8 mouse cellular contexts compared by ENCODE assay signal in genomic region chr14:34777810-34778209, GRCm38 (mm10). TPM values are rescaled to one million over a fixed set of nuclear protein-coding genes. Genes with fewer than 3 reads are reported as not detected.
DNase-seq lines count a peak whose midpoint lies in the region; ATAC-seq lines count a peak whose summit lies in the region.

No protein-coding gene starts in this region.

- ATAC-seq in hindbrain, embryonic 11.5 days (ENCODE audit: low FRiP score) = peak; percentile 65
- peak; percentile 24; the same call in 1 of the 2 replicates for ATAC-seq in midbrain, embryonic 14.5 days (ENCODE audit: low FRiP score, low TSS enrichment)

- H3K27me3 ChIP-seq in hindbrain, embryonic 11.5 days (ENCODE audit: control insufficient read depth, insufficient read depth, low read length) = no peaks in the 10 kb centered on the region
- no peaks in the 10 kb centered on the region for H3K27me3 ChIP-seq in midbrain, embryonic 14.5 days (ENCODE audit: control insufficient read depth, insufficient read depth, low read length)

- no peak overlapping the region for H3K4me2 ChIP-seq in hindbrain, embryonic 11.5 days (replicated peaks; ENCODE audit: low read depth, low read length)
- H3K4me2 ChIP-seq in midbrain, embryonic 14.5 days (ENCODE audit: low read length) = no peak overlapping the region

- 21% methylated on average over 10 of the region's 10 CpGs for WGBS in hindbrain, embryonic 11.5 days
- WGBS in midbrain, embryonic 14.5 days = 15% methylated on average over 10 of the region's 10 CpGs

- peak; percentile 29 to 71 for DNase-seq in right cerebral cortex, adult 2 months (ENCODE audit: low spot score in 2 of 2)
- DNase-seq in right cerebral cortex, postnatal 25 days = no peak
- DNase-seq in adrenal gland, postnatal 14 days = peak; percentile 56
- peak; percentile 83 for DNase-seq in embryo, embryonic 9.5 days (ENCODE audit: extremely low spot score)
- DNase-seq in hindbrain, embryonic 11.5 days (ENCODE audit: low spot score) = peak; percentile 87
- DNase-seq in layer of hippocampus, postnatal 14 days (ENCODE audit: low spot score in 2 of 2) = peak; percentile 40 to 67
- DNase-seq in midbrain, embryonic 14.5 days = peak; percentile 87
- DNase-seq in thymus, postnatal 4 days = peak; percentile 64

- H3K36me3 ChIP-seq in hindbrain, embryonic 11.5 days (ENCODE audit: control insufficient read depth, insufficient read depth, low read length) = no peaks in the 10 kb centered on the region
- H3K36me3 ChIP-seq in midbrain, embryonic 14.5 days (ENCODE audit: control insufficient read depth, insufficient read depth, low read length) = no peaks in the 10 kb centered on the region

- no peaks in the 10 kb centered on the region for H3K9me3 ChIP-seq in hindbrain, embryonic 11.5 days (ENCODE audit: control insufficient read depth, low read length)
- H3K9me3 ChIP-seq in midbrain, embryonic 14.5 days (ENCODE audit: control insufficient read depth, low read length) = no peaks in the 10 kb centered on the region

- no peak overlapping the region for H3K4me3 ChIP-seq in hindbrain, embryonic 11.5 days (ENCODE audit: low read depth, low read length)
- H3K4me3 ChIP-seq in midbrain, embryonic 14.5 days (replicated peaks; ENCODE audit: low read depth, low read length) = no peak overlapping the region

- H3K27ac ChIP-seq in hindbrain, embryonic 11.5 days (ENCODE audit: low read depth, low read length) = no peak overlapping the region
- no peak overlapping the region for H3K27ac ChIP-seq in midbrain, embryonic 14.5 days (replicated peaks; ENCODE audit: low read depth, low read length)

- H3K9ac ChIP-seq in hindbrain, embryonic 11.5 days (ENCODE audit: low read depth, low read length) = no peak overlapping the region
- H3K9ac ChIP-seq in midbrain, embryonic 14.5 days (replicated peaks; ENCODE audit: low read length) = no peak overlapping the region

- H3K4me1 ChIP-seq in hindbrain, embryonic 11.5 days (replicated peaks; ENCODE audit: control insufficient read depth, insufficient read depth, low read length) = no peaks in the 10 kb centered on the region
- H3K4me1 ChIP-seq in midbrain, embryonic 14.5 days (ENCODE audit: control insufficient read depth, insufficient read depth, low read length) = no peaks in the 10 kb centered on the region

RNA-seq across cellular contexts. Expression of gene Grid1, which starts 42.1 kb away (rescaled TPM):
- total RNA-seq in adrenal gland, postnatal 14 days (2021) = 0.41 and 0.45 TPM in 2 replicates
- 0.54 TPM in 2 replicates for polyA plus RNA-seq in hindbrain, embryonic 11.5 days (2014; fragmentation: Nextera tagmentation; extraction: Ambion mirVana)
- 10 to 100 TPM; 52.9 to 53.1 TPM for total RNA-seq in layer of hippocampus, postnatal 14 days (2021)
- polyA plus RNA-seq in midbrain, embryonic 14.5 days (2014; fragmentation: Nextera tagmentation; extraction: Ambion mirVana) = 4.9 and 5.1 TPM in 2 replicates

Comparison
In these comparisons a context has a peak if more than half of its experiments do, and no peak if none do; other contexts are left out.
1. RNA of gene Grid1, which starts 42.1 kb away (total RNA-seq): 52.9 to 53.1 TPM in layer of hippocampus, postnatal 14 days; 0.41 to 0.45 TPM in adrenal gland, postnatal 14 days; every median in the first group is over 10 times any median in the second.